Mouse (Mus musculus): ENCODE data around the gene Zp1.

Gene Zp1

GRCm38 (mm10) chr19:10921058-10921457, 626 bp upstream of the Zp1 start:
- no peak for DNase-seq

DNA sequence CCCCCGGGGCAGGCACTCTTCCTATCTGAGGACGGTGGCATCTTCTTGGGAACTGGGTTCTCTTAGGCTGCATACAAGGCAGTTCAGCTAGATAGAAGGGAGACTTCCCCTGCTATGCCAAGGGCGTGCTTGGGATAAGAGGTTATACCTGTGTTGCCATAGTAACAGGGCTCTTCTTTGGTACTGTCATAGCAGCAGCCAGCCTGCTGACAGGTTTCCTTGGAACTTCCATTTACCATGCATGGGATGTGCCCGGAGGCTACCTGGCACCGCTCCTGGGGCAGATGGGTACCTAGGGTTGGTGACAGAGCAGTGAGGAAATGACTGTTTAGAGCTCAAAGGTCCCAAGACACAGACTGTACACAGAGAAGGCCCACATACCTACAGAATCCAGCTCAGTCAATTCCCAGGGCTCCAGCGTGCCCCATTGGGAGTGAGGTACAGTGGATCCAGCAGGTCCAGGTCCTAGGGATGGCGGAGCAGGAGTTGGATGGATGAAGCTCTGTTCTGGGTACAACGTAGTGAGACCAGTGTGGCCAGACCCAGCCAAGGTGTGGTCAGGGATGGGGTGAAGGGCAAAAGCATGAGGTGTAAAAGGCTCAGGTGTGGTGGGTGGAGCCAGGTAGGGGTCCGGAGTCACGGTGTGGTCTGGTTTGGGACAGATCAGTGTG, 2.0 kb downstream of the Zp1 start:
- DNase-seq = no peak

DNA sequence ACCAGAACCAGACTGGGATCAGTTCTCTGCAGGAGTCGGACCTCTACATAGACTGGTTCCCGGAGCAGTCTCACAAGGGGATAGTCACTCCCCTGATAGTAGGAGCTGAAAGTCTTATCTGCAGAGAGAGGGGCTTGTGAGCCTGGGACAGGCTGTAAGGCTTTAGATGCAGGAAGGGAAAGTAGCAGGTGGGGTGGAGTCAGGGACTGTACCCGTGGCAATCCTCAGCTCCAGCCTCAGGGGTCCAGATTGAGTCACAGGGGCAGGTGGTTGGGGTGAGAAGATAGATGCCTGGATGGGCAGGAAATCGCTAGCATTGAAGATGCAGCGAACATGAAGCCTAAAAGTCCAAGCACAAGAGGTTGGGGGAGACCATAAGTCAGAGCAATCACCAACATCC, 3.9 kb downstream of the Zp1 start:
- DNase-seq = no peak

DNA sequence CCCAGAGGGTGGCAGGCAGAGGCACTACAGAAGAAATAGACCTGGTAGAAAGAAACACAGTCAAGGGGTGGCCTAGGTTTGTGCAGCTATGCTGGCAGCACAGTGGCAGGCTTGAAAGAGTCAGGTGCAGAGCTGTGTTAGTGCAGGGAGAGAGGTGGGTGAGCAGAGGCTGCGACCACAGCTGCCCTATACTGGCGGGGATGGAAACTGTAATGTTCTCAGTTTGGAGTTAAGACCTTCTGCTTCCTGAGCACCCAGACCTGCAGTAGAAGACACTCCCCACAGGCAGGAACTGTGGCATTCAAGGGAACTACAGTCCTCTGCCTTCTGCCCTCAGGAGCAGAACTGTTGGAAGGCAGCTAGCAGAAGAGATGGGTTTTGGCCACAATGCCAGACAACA, 5.6 kb downstream of the Zp1 start:
- DNase-seq = no peak

GRCm38 (mm10) chr19:10914291-10914690, 6.1 kb downstream of the Zp1 start:
- DNase-seq = no peak

- no peak for DNase-seq
Observed at GRCm38 (mm10) chr19:10909087-10909721, 11.2 kb downstream of the Zp1 start.

GRCm38 (mm10) chr19:10907891-10908290, 12.5 kb downstream of the Zp1 start:
- peak; percentile 48 for DNase-seq

DNA sequence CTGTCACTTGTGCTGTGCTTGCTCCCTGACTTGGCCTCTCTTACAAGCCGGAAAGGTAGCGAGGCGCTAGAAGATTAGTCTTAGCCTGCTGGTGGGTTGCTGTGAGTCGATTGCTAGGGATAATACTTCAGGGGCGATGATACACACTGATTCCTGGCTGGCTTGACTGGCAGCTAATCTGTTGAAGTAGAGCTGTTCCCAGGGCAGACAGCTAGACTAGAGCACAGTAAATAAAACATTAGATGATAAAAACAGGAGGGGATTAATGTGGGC, 14.8 kb downstream of the Zp1 start:
- DNase-seq = no peak

DNA sequence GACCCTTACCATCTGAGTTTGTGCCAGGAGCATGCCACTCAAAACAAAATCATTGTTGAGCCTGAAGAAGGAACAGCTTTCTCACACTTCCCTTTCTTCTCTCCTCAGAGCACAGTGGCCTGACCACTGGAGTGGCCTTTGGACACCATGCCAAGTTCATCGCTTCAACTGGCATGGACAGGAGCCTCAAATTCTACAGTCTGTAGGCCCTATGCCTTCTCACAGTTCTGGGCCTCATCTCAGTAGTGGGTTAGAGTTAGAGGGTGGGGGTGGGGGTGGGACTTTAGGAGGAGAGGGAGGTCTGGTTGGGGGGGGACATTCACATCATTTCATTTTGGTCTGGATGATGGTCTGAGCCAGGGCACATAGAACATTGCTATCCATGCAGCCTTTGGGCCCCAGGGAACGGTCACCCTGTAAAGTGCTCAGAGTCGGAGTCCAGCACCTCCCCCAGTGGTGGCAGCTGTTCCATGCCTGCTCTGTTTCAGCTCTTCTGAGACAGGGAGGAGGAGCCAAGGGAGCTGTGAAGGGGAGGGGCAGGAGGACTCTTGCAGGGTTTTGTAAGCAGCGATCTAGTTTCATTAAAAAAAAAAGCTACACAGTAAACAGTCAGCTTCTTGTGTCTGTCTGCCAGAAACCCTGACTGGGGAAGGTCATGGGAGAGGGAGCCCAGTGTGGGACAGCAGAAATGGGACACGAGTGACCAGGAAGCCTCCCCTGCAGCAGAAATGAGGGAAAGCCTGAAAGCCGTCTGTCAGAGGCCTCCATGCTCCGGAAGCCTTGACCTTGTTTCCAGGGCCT, 15.3 kb downstream of the Zp1 start:
- DNase-seq = peak; percentile 50

GRCm38 (mm10) chr19:10904512-10904911, 15.9 kb downstream of the Zp1 start:
- DNase-seq = no peak

DNA sequence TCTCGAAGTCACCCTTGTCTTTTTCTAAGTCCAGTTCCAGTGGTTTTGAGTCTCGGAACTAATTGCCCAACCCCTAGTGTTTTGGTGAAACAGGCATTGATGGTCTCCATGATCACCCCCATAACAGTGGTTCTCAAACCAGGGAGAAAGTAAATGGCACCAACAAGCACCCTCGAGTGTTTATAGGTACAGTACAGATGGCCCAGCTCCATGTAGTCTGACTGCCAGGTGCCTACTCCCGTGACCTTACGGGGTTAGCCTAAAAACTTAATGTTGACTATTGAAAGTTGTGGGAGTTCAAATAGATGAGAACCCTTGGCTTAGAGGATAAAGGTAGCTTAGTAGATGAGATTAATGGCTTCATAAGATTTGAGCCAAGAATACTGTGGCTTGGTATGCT, 19.4 kb downstream of the Zp1 start:
- no peak for DNase-seq

DNA sequence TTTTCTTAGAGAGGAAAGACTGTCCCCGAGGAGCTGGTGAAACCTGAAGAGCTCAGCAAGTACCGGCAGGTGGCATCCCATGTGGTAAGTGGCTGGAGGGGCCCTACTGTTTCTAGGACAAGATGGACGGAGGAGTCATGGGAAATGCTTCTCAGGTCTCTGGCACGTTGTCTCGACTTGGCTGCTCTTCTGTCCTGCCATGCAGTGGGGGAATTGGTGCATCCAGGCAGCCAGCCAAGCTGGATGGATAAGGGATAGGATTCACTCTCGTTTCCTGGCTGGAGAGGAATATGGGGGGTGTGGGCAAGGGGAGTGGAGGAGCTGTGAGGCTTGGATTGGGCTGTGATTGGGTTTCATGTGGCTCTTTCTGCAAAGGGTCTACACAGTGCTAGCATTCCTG, 20.1 kb downstream of the Zp1 start:
- DNase-seq = no peak

DNA sequence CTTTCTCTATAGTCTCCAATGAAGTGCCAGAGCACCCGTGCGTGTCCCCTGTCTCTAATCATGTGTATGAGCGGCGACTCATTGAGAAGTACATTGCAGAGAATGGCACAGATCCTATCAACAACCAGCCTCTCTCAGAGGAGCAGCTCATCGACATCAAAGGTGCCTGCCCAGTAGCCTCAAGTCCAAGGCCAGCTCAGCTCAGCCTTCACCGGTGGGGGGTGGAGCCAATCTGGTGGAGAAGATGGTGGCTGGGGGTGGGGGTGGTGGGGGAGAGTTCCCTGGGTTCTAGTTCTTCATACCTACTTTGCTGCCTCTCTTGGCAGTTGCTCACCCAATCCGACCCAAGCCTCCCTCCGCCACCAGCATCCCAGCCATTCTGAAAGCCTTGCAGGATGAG, 22.9 kb downstream of the Zp1 start:
- DNase-seq = no peak

- no peak for DNase-seq
Observed at GRCm38 (mm10) chr19:10896849-10897248, 23.6 kb downstream of the Zp1 start.

GRCm38 (mm10) chr19:10895708-10896107, 24.7 kb downstream of the Zp1 start:
- DNase-seq = no peak

DNA sequence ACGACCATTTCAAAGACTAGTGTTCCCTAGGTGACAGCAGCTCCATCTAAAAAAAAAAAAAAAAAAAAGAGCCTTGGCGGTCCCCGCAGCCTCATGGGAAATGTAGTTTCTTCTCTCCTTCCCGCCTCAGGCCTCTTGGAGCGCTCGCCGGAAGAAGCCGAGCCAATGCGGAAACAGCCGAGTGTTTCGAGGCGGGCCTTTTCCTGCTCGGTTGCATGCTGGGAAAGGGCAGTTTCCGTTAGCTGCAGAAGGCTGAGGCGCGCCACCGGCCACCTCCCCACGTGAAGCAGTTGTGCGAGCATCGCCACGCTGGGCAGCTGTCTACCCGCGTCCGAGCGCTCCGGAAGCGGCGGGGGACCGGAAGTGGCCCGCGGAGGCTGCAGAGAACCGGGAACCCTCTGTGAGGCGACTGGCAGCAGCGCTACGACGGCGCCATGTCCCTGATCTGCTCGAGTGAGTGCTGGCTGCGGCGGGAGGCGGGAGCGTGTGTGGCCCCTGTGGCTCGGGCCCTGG, 25.4 kb downstream of the Zp1 start, which contains the start of gene Prpf19:
Gene Prpf19, plus strand, starts transcription at position 216 of the 513 bp plus-strand sequence.
- DNase-seq = peak; percentile 98

GRCm38 (mm10) chr19:10892201-10892600, 28.2 kb downstream of the Zp1 start:
- DNase-seq = no peak

- DNase-seq = peak; percentile 93
Observed at GRCm38 (mm10) chr19:10881426-10882154, 38.8 kb downstream of the Zp1 start, which contains the start of gene Tmem109. Gene Tmem109, minus strand, starts transcription at chr19:10882001.

- no peak for DNase-seq
Observed at GRCm38 (mm10) chr19:10880975-10881425, 39.4 kb downstream of the Zp1 start.

GRCm38 (mm10) chr19:10880085-10880974, 40.1 kb downstream of the Zp1 start:
- DNase-seq = no peak

DNA sequence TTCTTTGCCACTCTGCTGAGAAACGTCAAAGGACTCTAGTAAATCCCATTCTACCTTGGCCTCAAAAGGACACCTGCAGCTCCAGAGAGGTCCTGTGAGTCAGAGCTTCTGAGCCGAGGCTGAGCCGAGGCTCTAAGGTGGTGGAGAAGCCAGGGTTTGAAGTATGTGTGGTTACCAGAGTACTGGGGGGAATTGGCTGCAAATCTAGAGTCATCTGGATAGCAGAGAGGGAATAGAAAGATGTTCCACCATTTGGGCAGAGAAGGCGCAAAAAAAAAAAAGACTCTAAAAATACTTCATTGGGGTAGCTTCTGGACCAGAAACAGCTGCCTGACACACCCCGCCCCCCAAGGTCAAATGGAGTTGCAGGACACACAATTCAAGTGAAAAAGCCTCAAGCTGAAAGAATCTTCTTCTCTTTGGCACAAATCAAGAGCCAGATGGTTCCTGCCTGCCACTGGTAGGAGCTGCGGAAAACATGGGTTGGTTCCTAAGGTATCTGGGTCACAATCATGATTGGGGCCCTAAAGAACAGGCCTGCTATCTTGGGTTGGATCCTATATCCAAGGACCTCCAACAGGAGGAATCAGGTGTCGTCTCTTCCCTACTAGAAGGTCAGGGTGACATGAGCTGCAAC, 42.1 kb downstream of the Zp1 start:
- no peak for DNase-seq
